Mouse (Mus musculus) myocyte (in vitro differentiated cells): ENCODE data around the gene Urad.

ENCODE experiments used
- CEBPB ChIP-seq: IDR thresholded peaks from 2 replicates; pipeline ENCODE4 v1.6.1; 2011; ENCODE audit warnings: mild to moderate bottlenecking, moderate library complexity; ENCODE audit not compliant: poor library complexity, insufficient read depth, severe bottlenecking
- E2F4 ChIP-seq: IDR thresholded peaks from one replicate; pipeline ENCODE4 v1.6.1; 2011; ENCODE audit warnings: mild to moderate bottlenecking, control low read depth, moderate library complexity; ENCODE audit not compliant: insufficient read depth
- MAX ChIP-seq: IDR thresholded peaks from one replicate; pipeline ENCODE4 v1.6.1; 2011; ENCODE audit warnings: low read depth, mild to moderate bottlenecking, control low read depth
- MYOD1 ChIP-seq, 3 experiments: IDR thresholded peaks; one replicate each; pipeline ENCODE4 v1.6.1; 2011; ENCODE audit warnings: control low read depth in 2 of 3, low read depth in 2 of 3, mild to moderate bottlenecking in 2 of 3, moderate library complexity in 1 of 3; ENCODE audit not compliant: insufficient read length in 2 of 3, control insufficient read depth in 1 of 3
- MYOG ChIP-seq, 3 experiments: IDR thresholded peaks; one replicate each; pipeline ENCODE4 v1.6.1; 2011; ENCODE audit warnings: control low read depth in 2 of 3, low read depth in 2 of 3, mild to moderate bottlenecking in 2 of 3; ENCODE audit not compliant: insufficient read length in 2 of 3, control insufficient read depth in 1 of 3, insufficient read depth in 1 of 3
- POLR2A ChIP-seq: IDR thresholded peaks from one replicate; pipeline ENCODE4 v1.6.1; 2011; ENCODE audit warnings: low read depth, mild to moderate bottlenecking, control low read depth, moderate library complexity; ENCODE audit not compliant: insufficient read length
- POLR2AphosphoS2 ChIP-seq: IDR thresholded peaks from one replicate; pipeline ENCODE4 v1.6.1; 2011; ENCODE audit warnings: low read depth, control low read depth; ENCODE audit not compliant: insufficient read length
- REST ChIP-seq: IDR thresholded peaks from one replicate; pipeline ENCODE4 v1.6.1; 2011; ENCODE audit warnings: mild to moderate bottlenecking, control low read depth, moderate library complexity; ENCODE audit not compliant: insufficient read depth, insufficient read length
- TCF12 ChIP-seq: IDR thresholded peaks from one replicate; pipeline ENCODE4 v1.6.1; 2011; ENCODE audit warnings: mild to moderate bottlenecking, control low read depth; ENCODE audit not compliant: poor library complexity, insufficient read depth, severe bottlenecking
- TCF3 ChIP-seq: IDR thresholded peaks from one replicate; pipeline ENCODE4 v1.6.1; 2011; ENCODE audit warnings: low read depth, control low read depth; ENCODE audit not compliant: insufficient read length
- USF1 ChIP-seq: IDR thresholded peaks from one replicate; pipeline ENCODE4 v1.6.1; 2011; ENCODE audit warnings: low read depth, mild to moderate bottlenecking, control low read depth, moderate library complexity

DNA sequence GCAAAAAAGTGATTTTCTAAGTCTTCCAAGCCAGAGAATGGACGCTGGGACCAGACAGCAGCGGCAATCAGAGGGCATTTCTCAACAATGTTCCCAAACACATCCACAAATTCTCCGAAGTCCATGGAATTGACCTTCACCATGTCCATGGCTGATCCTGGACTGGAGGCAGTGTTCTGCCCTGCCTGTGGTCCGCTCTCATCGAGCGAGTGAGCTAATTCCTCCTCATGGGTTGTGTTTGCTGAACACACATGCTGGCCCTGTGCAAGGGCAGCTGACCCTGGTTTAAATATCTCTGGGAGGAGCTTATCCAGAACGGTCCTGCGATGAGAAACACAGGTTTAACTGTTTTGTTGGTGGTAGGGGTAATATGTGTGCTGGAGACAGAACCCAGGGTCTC is at the start of gene Urad:
- TF ChIP-seq POLR2A (no peak), USF1 (no peak), MYOD1 (IDR thresholded peaks at IDR 0.05; ENCODE audit: control insufficient read depth in 1 of 3, insufficient read length in 2 of 3, low read depth in 2 of 3) (no peak), E2F4 (no peak), TCF3 (no peak), POLR2AphosphoS2 (no peak), TCF12 (no peak), MAX (no peak), MYOG (IDR thresholded peaks at IDR 0.05; ENCODE audit: control insufficient read depth in 1 of 3, insufficient read depth in 1 of 3, insufficient read length in 2 of 3, low read depth in 2 of 3) (no peak), CEBPB (no peak), REST (no peak)
